Mouse (Mus musculus) ES-E14 (cell line): Measurements from ENCODE around the gene Tpm3. TPM values are rescaled to one million over a fixed set of nuclear protein-coding genes. Genes with fewer than 3 reads are reported as not detected.
A peak's percentile ranks its signal among the peaks of the same experiment; 100 is the strongest.

Experiments used
- DNase-seq: peaks from one replicate; pipeline ENCODE4 v3.0.0-alpha.2; 2013; ENCODE audit warnings: low read depth, low spot score
- H3K27ac ChIP-seq: 2 replicates; pipeline ENCODE4 v1.5.1; 2012; ENCODE audit warnings: low read depth, mild to moderate bottlenecking, low read length, moderate library complexity, mixed read lengths; ENCODE audit not compliant: poor library complexity, insufficient read depth, severe bottlenecking
- H3K36me3 ChIP-seq: 2 replicates; pipeline ENCODE4 v1.6.1; 2012; ENCODE audit warnings: mild to moderate bottlenecking, low read length, moderate library complexity, mixed read lengths; ENCODE audit not compliant: control insufficient read depth, poor library complexity, insufficient read depth, severe bottlenecking
- H3K4me1 ChIP-seq, 2 experiments: fragments of 150-350 bp in 1 of 2; sonication (generic) in 1 of 2; 2 replicates each; pipeline ENCODE4 v1.6.1; 2012; ENCODE audit warnings: low read length in 2 of 2, mild to moderate bottlenecking in 1 of 2, mixed read lengths in 1 of 2; ENCODE audit not compliant: control insufficient read depth in 2 of 2, insufficient read depth in 2 of 2, poor library complexity in 1 of 2
- H3K4me3 ChIP-seq, 2 experiments: fragments of 150-350 bp in 1 of 2; sonication (generic) in 1 of 2; 2 replicates each; pipeline ENCODE4 v1.5.1; 2012; ENCODE audit warnings: low read length in 2 of 2, low read depth in 1 of 2, mild to moderate bottlenecking in 1 of 2, mixed read lengths in 1 of 2; ENCODE audit not compliant: insufficient read depth in 1 of 2, poor library complexity in 1 of 2, severe bottlenecking in 1 of 2
- H3K9ac ChIP-seq: 2 replicates; pipeline ENCODE4 v1.6.1; 2012; ENCODE audit warnings: low read depth, mild to moderate bottlenecking, low read length, mixed read lengths; ENCODE audit not compliant: poor library complexity, insufficient read depth, severe bottlenecking
- H3K9me3 ChIP-seq: fragments of 150-350 bp; sonication (generic); 2 replicates; pipeline ENCODE4 v1.6.1; 2012; ENCODE audit warnings: low read depth, mild to moderate bottlenecking, low read length; ENCODE audit not compliant: control insufficient read depth, insufficient read depth
- CHD2 ChIP-seq: IDR thresholded peaks from 2 replicates; pipeline ENCODE4 v1.6.1; 2014; ENCODE audit warnings: mild to moderate bottlenecking, low read depth, low read length, inconsistent platforms
- HCFC1 ChIP-seq: IDR thresholded peaks from 2 replicates; pipeline ENCODE4 v1.6.1; 2012; ENCODE audit warnings: low read length, inconsistent platforms, borderline replicate concordance; ENCODE audit not compliant: insufficient read depth
- MAFK ChIP-seq: IDR thresholded peaks from 2 replicates; pipeline ENCODE4 v1.6.1; 2014; ENCODE audit warnings: mild to moderate bottlenecking, low read depth, low read length, inconsistent platforms; ENCODE audit not compliant: insufficient read depth
- ZC3H11A ChIP-seq: IDR thresholded peaks from 2 replicates; pipeline ENCODE4 v1.6.1; 2012; ENCODE audit warnings: low read depth, mild to moderate bottlenecking, inconsistent platforms, low read length, borderline replicate concordance
- ZNF384 ChIP-seq: IDR thresholded peaks from 2 replicates; pipeline ENCODE4 v1.6.1; 2012; ENCODE audit warnings: low read depth, low read length, inconsistent platforms
- in situ Hi-C, 2 experiments: fragments of 600-800 bp; cut with MboI; formaldehyde crosslinking; loops; one replicate each; pipeline ENCODE4 v1.15.1; 2025; ENCODE audit warnings: low sequenced_read_pairs in 2 of 2, inconsistent platforms in 1 of 2; ENCODE audit not compliant: unreplicated experiment in 2 of 2
- total RNA-seq: library from RNA; depleted of rRNA; stranded (reverse); fragments of 300-350 nt; gene quantifications from 2 replicates; pipeline ENCODE4 v1.2.3, GENCODE M21; 2012

The Tpm3 gene
- total RNA-seq, 1 experiment = 287 TPM

- TF ChIP-seq ZC3H11A = no peak
- TF ChIP-seq ZNF384 = no peak
- no peak for TF ChIP-seq MAFK
- no peak for TF ChIP-seq HCFC1
- no peak for TF ChIP-seq CHD2
- in situ Hi-C loops = no loop called here
- peak overlapping the region; percentile 99 for H3K27ac ChIP-seq
- no peak for DNase-seq
- H3K9me3 ChIP-seq = no peaks in the 10 kb centered on the region
- peak overlapping the region; percentile 89 to 95 for H3K4me3 ChIP-seq
- peaks cover 6% of the 10 kb centered on the region for H3K36me3 ChIP-seq
- H3K4me1 ChIP-seq = peaks cover 13 to 23% of the 10 kb centered on the region in 2 experiments; a peak in 3 of 4 replicates
- peak overlapping the region; percentile 96 for H3K9ac ChIP-seq
Measured at GRCm38 (mm10) chr3:90080498-90080863, 8.0 kb downstream of the Tpm3 start.

- Histone ChIP-seq H3K9ac (no peak overlapping the region; the same call in 1 of the 2 replicates), H3K36me3 (peaks cover 9% of the 10 kb centered on the region), H3K4me3 (peak overlapping the region; percentile 34 to 44), H3K9me3 (no peaks in the 10 kb centered on the region), H3K4me1 (peaks cover 13 to 24% of the 10 kb centered on the region in 2 experiments; a peak in 3 of 4 replicates), H3K27ac (peak overlapping the region; percentile 44; the same call in 1 of the 2 replicates)
- in situ Hi-C loops = no loop called here
- TF ChIP-seq CHD2 (no peak), MAFK (peak; percentile 49; the same call in 1 of the 2 replicates), ZNF384 (no peak), HCFC1 (no peak), ZC3H11A (no peak)
- DNase-seq = no peak
Measured at GRCm38 (mm10) chr3:90081365-90082240, 9.2 kb downstream of the Tpm3 start.

GRCm38 (mm10) chr3:90083034-90083433 lies 10.6 kb downstream of the Tpm3 start:
- H3K27ac ChIP-seq = no peak overlapping the region
- peak overlapping the region; percentile 55; the same call in 1 of the 2 replicates for H3K9ac ChIP-seq
- in situ Hi-C loops = no loop called here
- H3K36me3 ChIP-seq = peaks cover 21% of the 10 kb centered on the region
- peaks cover 11 to 22% of the 10 kb centered on the region in 2 experiments; a peak in 3 of 4 replicates for H3K4me1 ChIP-seq
- no peak for DNase-seq
- no peaks in the 10 kb centered on the region for H3K9me3 ChIP-seq
- H3K4me3 ChIP-seq = peak overlapping the region; percentile 5 to 17; a peak in 3 of 4 replicates
- no peak for TF ChIP-seq MAFK
- no peak for TF ChIP-seq CHD2
- TF ChIP-seq ZC3H11A = no peak
- TF ChIP-seq HCFC1 = no peak
- TF ChIP-seq ZNF384 = no peak

GRCm38 (mm10) chr3:90083698-90084324 lies 11.4 kb downstream of the Tpm3 start:
- DNase-seq = no peak
- Histone ChIP-seq H3K36me3 (peaks cover 29% of the 10 kb centered on the region), H3K4me1 (peaks cover 11 to 22% of the 10 kb centered on the region in 2 experiments; a peak in 2 of 4 replicates), H3K9ac (no peak overlapping the region; the same call in 1 of the 2 replicates), H3K9me3 (no peaks in the 10 kb centered on the region), H3K4me3 (peak overlapping the region; percentile 10 to 17; a peak in 2 of 4 replicates), H3K27ac (no peak overlapping the region; the same call in 1 of the 2 replicates)
- TF ChIP-seq ZC3H11A = no peak
- TF ChIP-seq CHD2 = no peak
- TF ChIP-seq ZNF384 = no peak
- TF ChIP-seq MAFK = no peak
- no peak for TF ChIP-seq HCFC1
- in situ Hi-C loops = no loop called here
